Mouse (Mus musculus): ENCODE measurements at regions not wholly inside any gene's neighbourhood (a gene's known extent, or its start where the extent isn't known, plus 50 kb on each side); places are given as distances from the start of the nearest gene placed in this dataset.

DNA sequence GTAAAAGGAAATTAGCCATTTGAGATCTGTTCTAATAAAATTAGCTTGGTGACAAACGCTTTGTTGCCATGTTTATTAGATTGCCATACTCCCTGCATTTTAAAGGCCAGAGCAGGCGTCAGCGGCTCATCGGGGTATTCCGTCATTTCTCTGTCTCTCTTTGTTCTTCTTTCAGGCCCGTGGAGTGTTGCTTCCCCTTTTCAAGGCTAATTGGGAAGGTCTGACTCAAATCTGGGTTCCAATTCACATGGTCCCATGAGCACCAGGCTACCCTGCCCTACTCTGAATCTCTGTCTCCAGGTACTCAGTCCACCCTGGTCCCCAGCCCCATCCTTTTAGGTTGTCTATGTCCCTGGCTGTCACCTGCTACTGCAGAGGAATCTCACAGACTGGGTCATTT, 138.2 kb upstream of the 4931429L15Rik start:
- no peak for DNase-seq (ENCODE audit: low read depth)

DNA sequence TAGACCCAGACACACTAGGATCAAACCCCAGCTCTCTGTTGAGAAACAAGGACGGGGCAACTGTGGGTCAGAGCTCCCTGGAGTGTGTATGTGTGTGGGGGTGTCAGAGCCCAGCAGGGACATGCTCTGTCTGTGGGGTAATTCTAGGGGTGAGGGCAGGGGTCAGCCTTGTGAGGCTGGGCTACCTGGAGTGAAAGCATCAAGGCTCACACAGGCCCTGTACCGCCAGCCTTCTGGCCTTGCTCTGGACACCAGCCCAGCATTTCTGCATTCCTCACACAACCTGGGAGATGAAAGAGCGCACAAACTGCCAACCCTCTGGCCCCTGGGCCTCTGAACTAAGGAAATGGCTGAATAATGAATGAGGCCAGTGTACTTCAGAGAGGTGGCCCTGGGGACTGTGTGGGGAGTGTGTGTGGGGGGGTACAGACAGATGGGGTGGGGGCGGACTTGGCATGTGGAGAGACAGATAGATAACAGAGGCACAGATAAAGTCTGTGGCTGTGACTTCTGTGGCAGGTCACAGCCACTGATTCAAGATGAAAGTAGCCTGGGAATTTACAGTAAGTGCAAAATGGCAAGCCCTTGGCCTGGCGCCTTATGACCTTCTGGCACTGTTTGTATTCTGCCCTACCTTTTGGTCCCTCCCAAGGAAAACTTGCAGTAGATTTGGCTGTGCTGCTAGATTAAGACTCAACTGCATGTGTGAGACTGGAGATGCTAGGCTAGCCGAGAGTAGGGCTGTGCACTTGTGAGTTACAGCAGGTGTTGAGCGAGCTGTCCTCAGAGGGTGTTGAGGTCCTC, 135.2 kb upstream of the 4931429L15Rik start:
- DNase-seq (ENCODE audit: low read depth), result no peak

DNA sequence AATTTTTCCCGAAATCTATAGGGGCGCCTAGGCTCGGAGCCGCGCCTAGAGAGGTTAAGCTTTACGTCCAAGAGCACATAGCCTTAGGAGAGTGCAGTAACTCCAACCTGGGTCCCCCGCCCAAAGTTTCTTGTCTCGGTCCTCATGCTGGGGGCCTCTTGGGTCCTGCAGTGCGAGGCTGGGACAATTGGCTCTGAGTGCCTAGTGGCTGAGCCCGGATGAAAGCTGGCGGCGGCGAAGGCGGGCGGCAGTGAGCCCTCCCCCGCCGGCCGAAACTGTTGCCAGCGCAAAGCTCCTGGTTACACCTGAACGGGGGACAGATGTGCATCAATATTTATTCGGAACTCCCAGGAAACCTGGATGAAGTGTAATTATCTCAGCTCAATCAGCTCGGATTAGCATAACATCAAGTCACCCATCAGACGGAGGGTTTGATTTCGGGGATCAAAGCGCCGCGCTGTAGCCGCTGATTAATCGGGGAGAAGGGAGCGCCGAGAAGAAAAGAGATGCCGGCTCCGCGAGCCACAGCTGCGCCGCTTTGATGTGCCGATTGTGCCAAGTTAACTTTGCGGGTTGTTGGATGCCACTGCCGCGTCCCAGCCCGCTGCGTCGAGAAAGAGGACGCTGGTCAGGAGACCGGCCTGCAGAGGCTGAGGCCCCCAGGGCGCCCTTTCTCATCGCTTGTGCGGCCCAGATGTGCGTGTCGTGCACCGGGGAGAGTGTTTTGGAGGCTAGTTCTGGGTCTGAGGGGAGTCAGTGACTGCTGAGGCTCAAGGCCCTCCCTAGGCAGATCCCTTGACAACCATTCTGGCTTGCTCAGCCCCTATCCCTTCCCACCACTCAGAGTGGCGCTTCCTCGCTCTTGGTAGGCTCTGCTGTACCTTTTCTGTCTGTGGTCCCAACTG, 123.7 kb upstream of the 4931429L15Rik start:
- no peak for DNase-seq (ENCODE audit: low read depth)

DNA sequence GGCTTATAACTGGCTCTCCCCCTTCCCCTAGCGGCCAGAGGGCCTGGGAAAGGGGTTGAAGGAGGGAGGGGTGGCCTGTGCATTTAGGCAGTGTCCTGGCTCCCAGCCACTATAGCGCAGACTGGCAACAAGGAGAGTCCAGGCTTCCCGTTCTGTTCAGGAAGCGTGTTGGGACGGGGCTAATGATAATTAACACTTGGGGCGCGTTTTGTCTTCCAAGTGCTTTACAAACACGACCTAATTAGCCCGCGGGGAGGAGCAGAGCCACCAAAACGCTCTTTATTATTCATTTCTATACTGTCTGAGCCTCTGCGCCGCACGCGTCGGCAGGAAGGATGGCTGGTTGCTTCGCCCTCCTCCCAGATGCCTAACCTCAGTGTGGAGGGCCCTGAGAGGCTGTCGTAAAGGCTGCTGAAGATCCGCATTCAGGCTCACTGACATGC, 123.0 kb upstream of the 4931429L15Rik start:
- no peak for DNase-seq (ENCODE audit: low read depth)

DNA sequence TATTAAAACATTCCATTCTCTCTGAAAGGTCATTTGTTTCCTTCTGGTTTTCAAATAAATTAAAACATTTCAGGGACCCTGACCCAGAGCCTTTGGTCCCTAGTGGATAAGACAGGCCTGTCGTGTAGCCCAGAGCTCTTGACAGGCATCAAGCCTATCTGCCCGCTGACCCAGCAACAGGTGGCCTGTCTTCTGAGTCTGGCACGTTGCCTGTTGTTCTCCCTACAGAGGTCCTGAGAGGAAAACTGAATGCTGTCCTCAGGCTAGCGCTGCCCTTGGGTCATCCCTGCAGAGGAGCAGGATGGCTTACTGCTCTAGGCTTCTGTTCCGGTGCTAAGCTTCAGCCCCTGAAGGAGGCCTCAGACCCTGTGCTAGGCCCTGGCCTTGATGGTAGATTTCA, 120.4 kb upstream of the 4931429L15Rik start:
- DNase-seq (ENCODE audit: low read depth), result no peak

DNA sequence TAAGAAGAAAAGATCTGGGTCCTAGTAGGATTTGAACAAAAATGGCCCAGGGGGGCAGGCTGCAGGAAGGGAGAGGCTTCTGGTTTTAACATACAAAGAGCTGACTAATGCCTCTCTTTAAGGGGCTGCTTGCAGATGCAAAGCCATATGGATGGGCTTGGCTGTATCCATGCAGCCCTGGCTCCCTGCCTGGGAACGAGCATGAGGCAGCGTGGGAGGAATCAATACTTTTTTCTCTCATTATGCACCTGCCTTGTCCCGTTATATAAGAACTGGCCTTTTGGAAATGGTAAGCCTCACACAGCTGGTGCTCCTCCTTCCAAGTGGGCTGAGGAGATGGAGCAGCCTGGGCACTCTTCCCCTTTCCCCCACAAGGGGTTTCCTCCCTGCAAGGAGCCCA, 114.9 kb upstream of the 4931429L15Rik start:
- DNase-seq (ENCODE audit: low read depth), result no peak

DNA sequence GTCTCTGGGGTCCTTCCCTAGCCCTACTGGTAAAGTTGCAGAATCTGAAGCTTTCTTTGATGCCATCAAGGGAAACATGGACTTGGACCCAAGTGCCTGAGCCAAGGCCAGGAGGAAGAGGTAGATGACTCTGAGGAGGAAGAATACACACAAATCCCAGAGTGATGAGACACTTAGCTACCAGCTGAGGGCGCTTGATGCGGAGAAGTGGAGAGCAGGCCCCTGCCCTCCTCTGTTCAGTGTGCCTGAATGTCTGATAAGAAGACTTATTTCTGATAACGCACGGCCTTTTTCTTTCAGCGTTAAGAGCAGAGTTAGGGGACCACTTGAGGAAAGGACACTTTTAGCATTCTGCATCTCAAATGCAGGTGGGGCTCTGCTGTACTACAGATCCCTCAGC, 113.9 kb upstream of the 4931429L15Rik start:
- no peak for DNase-seq (ENCODE audit: low read depth)

DNA sequence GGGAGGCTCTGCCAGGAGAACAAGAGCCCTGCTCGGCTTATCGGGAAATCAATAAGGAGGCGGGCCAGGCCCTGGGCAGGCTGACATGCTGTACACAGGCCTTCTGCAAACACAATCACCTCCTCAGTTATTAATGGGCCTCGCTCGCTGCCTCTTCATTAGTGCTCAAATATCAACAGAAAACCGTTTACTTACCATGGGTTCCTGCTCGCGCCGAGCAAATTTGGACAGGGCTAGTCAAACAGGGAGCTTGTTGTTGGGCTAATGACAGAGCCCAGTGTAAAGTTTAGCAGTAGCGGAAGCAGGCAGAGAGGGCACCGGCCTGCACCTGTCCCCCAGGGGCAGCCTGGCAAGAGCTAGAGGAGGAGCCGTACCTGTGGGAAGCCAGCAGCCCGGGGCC, 111.3 kb upstream of the 4931429L15Rik start:
- no peak for DNase-seq (ENCODE audit: low read depth)

DNA sequence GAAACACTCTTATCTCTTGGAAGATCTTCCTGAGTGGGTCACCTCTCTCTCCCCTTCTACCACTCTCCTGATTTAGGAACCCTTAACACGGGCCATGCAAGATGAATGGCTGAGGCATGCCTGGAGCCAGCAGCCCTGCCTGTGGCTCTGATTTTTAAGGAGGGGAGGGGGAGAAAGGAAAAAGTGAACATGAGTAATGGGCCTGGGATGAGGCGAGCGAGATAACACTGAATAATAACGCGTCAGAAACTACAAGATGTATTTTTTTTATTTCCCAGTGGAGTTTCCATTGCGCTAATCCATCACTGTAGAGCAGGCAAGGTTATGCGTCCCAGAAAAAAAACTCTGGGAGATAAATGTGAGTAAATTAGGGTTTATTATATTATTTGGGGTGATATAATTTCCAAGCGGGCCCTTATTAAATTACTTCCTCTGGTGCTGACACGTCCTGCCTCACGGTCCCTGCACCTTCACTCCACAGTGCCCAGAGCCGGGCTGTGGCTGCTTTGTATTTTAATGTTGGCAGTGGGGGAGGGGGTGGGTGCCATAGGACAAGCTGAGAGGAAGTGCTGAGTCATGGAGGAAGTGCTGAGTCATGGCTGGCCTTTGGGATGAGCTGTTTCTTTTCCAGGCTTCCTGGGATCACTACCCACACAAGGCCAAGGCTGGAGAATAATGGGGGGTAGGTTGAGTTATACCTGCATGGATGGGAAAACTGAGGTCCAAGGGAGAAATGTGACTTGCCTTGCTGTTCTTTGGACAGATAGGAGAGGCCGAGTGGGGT, 103.6 kb upstream of the 4931429L15Rik start:
- no peak for DNase-seq (ENCODE audit: low read depth)

DNA sequence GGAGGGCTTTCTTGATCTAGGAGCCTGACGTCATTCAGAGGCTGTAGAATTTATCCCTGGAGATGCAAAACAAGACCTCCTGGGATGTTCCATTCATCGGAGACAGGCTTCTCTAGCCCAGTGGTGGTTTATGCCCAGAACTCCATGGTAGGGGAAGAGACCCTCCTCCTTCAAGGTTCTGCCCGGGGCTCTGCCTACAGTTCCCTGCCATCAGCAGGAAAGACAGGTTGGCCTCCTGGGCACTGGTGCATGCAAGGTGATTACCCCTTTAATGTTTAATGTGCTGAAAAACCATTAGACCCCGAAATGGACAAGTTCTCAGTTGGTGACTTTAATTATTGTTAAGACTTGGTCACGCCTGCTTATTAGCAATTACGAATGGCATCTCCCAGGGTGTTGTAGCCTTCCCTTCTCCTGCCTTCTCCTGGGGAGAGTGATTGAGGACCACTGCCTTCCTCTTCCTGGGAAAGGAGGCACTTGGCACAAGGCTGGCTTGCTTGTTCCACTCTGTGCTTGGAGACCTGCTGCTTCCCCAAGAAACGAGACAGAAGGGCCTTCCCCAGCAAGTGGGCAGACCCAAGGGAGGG, 102.0 kb upstream of the 4931429L15Rik start:
- DNase-seq (ENCODE audit: low read depth), result no peak

DNA sequence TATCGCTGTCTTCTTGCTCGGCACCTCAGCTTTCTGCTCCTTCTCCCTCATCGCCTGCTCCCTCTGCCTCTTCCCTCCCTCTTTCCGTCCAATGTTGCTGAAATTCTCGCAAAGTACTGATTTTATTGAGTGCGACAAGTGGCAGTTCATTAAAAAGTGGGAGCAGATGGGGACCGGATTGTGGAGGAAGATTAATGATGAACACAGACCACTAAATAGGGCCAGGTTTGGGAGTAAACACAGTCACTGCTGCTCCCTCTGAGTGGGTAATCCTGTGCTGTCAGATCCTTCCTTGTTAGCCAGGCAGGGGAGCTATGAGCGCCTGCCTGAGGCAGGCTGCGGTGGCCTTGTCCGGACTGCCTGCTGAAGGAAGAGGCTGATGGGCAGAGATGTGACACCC, 91.9 kb upstream of the 4931429L15Rik start:
- DNase-seq (ENCODE audit: low read depth), result no peak

DNA sequence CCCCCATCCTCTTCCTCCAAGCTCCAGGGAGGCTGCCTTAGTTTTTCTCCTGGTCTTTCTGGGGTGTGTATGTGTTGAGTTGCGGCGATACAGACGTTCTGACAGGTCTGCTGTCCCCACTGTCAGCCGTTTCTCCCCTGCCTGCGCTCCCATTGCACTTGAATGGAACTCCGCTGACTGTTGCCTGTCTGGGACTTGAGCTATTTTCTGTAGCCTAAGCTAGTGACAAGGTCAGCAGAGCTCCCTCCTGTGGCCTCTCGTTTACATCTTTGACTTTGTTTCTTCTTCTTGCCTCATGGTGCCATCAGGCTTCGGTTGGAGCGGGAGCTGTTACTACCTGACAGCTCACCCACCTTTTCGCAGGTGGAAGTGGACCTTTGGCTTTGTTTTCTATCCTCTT, 89.0 kb upstream of the 4931429L15Rik start:
- no peak for DNase-seq (ENCODE audit: low read depth)

DNA sequence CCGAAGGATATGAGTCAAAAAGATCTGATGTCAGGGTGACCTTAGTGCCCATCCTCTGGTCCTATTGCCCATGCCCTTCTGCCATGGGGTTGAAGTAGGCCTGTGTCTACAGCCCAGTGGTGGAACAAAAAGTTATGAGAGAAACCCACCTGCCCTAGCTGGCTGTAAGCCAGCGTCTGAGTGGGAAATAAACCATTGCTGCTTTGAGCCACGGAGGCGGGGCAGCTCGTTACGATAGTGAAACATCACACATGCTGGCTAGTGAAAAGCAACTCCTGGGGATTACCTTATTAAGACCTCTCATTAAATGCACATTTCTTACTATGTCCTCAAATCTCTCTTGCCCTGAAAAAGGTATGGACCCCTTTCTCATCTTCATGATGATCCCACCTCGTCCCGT, 86.8 kb upstream of the 4931429L15Rik start:
- DNase-seq (ENCODE audit: low read depth), result no peak

DNA sequence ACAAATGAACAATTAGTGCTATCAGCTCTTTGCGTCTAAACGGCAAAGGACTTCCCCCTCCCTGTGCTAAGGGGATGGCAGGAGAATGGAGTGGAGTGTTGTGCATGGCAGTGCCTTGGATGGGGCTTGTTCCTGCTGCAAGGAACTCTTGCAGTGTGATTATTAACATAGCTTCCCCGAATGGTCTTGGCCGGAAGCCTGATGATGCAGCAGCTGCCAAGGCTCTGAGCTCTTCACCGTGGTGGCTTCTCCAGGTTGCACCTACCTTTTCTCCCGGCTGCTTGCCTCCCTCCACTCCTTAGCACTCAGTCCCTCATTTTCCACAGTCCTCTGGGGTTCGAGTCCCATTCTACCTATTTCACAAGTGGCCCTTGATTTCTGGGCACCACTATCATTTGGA, 76.8 kb upstream of the 4931429L15Rik start:
- DNase-seq (ENCODE audit: low read depth), result no peak

DNA sequence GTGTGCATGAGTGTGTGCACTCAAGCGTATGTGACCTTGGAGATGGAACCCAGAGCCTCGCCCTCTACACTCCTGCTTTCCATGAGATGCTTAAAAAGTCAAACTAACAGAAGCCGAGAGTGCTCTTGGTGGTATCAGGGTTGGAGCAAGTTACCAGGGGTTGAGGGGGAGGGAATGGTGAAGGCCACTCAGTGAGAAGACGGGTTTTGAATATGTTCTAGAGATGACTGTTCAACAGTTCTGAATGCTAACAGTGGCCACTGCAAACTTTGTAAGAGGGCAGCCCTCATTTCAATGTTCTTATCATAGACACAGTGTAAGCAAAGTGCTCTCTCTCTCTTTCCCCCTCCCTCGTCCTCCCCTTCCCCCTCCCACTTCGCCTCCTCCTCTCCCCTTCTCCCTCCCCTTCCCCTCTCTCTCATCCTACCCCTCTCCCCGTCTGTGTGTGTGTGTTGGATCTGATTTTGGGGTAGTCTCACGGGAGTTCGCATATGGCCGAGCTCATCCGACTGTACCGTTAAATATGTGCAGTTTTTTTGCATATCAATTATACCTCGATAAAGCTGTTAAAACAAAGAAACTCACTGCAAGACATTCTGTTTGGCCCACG, 75.5 kb upstream of the 4931429L15Rik start:
- no peak for DNase-seq (ENCODE audit: low read depth)

DNA sequence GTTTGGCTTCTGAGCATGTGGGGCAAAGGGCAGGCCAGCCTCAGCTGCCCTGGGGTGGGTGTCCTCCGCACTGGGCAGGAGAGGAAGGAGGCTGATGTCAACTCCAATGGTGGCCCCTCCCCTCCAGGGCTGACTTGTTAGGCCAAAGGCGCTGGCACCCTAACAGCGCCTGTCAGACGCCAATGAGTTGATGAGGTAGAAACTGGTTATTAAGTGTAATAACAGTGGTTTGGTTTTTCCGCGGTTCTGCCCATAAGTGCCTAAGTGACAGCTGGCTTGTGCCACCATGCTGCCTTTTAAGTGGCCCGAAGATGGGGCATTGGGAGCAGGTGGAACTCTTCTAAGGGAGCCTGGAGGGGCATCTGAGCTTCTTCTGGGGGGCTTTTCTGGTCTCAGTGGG, 74.5 kb upstream of the 4931429L15Rik start:
- DNase-seq (ENCODE audit: low read depth), result no peak

DNA sequence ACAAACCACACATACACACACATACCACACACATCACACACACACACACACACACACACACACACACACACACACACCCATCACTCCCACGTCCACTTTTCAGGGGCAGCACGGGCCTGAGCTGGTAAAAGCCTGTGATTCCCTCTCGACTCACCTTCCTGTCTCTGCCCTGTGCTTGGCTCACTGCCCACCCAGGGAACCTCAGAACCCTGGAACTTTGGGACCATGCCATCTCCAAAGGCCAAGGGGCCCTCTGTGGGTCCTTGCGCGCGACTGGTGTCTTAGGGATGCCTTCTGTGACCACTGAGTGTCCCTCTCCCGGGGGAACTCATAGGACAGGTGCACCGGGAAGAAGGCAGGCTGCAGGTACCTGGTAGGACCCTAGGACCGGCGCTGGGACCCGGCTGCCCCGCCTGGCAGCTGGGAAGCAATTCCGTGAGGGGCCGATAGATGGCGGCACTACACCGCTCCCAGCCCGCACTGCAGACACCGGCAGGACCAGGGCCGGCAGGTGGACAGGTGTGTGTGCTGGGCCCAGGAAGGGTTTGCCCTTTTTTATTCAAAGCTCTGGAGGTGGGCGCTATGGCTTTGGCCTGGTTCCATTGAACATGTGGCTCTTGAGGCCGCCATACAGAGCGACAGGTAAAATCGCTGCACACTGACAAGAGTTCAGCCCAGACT, 73.0 kb upstream of the 4931429L15Rik start:
- DNase-seq (ENCODE audit: low read depth), result no peak

DNA sequence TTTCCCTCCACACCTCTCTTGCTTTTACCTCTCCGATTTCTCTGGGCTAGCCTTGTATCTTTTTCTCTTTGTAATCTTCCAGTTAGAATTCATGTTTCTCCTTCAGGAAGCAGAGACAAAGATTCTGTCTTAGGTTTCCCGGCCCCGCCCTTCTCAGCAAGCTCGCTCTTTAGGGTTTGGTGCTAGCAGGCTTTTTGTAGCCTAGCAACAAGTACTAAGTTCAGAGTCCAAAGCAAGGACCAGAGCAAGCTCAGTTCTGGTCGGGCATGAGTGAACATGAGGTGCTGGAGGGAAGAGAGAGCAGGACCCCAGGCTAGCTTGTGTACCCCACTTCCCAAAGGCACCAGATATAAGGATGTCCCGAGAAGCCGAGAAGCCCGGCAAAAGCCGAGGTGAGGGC, 70.0 kb upstream of the 4931429L15Rik start:
- DNase-seq (ENCODE audit: low read depth), result no peak

DNA sequence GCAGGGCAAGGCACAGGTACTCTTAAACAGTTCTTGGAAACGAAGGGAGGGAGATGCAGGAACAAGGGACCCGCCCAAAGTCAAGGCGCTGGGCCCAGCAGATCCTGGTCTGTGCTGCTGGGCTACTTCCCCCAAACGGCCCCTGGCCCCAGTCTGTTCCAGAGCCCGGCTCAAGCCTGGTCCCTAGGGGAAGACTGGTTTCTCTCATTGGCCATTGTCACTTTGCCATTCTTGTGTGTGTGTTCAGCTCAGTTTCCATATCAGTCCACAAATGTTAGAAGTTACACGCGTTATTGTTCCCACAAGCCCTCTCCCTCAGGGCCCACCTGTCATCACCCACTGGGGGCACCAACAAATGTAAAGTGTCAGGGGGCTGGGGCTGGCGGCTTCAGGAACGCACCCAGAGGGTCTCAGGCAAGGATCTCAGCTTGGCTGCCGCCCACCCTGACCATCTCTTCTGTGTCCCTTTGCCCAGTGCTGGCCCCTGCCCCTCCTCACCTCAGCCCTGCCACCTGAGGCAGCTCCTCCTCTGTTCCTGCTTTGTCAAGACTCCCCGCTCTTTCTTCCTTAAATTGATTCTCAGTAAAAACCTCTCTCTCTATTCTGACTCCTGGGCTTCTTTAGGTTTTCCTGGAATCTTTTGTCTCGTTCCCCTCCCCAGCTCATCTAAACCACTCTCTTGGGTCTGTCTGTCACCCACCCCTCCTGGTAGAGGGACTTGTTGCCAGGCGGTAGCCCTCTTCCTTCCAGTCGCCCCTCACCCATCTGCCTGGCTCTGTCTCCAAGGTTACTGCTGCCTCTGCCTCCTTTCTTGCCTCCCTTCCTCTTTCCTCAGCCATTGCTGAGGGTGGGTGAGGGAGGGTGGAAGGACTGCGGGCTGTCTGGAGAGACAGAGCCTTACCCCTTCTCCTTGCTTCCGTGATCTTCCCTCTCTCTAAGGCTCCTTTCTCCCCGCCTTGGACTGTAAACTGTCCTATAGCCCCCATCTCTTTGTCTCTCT, 69.2 kb upstream of the 4931429L15Rik start:
- DNase-seq (ENCODE audit: low read depth), result no peak

DNA sequence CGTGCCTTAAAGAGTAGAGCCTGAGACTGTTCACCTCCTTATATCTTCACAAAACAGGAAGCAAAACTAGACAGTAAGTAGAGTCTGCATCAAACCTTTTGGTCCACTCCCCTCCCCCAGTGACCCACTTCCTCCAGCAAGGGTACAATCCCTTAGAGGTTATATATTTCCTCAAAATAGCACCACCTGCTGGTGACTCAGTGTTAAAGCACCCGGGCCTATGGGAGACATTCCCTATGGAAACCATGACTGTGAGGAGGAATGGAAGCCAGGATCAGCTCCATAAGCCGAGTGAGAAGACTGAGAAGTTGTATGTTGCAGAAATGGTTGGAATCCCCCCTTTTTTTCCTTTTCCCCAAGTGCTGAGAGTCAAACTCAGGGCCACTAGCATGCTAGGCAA, 66.5 kb upstream of the 4931429L15Rik start:
- DNase-seq (ENCODE audit: low read depth), result no peak

Measured in c-Kit-positive CD71-positive TER-119-negative erythroid progenitor cells, embryonic 14.5 days (primary cell).